Mouse (Mus musculus): ENCODE data around the gene Ywhag. TPM values are rescaled to one million over a fixed set of nuclear protein-coding genes. Genes with fewer than 3 reads are reported as not detected.

Ywhag gene
- polyA plus RNA-seq, 1 experiment from 2014 or later, result 60.1 TPM

DNA sequence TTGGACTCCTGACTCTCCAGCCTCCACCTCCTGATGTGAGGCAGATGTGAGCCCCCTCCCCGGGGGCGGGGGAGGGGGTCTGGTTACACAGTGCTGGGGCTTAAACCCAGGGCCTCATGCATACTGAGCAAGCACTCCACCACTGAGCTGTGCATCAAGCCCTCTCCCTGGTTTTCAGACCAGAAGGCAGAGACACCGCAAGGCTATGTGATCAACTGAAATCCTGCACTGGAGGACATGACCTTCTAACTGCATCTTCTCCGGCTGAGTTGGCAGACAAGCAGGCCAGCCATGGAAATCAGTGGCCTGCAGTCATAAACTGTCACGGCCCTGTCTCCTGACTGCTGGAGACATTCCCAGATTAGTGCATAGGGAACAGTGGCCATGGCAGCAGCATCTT is 6.2 kb upstream of the Ywhag start:
- ATAC-seq (ENCODE audit: low read depth), result 0 out of 2 replicates have a peak, but pooled peaks have one; percentile 22

DNA sequence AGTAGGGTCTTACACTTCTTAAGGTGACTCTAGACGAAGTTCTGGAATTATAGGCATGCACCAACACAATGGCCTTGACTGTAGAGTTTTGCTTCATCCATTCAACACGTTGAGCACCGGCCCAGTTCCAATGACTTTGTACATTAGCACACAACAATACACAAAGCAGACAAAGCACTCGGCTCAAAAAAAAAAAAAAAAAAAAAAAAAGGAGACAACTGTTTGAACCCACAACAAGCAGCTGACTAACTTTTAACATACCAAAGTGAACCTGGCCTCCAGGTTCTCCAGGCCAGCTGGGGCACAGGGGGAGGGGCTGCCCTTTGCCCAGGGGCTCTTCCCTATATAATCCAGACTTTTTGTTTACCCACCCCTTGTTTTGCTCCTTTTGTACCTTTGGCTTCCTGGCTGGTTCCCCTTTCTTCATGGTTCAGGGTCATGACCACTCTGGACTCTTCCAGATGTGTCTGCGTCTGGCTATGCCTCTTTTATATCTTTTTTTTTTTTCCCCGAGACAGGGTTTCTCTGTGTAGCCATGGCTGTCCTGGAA is 1.3 kb upstream of the Ywhag start:
- peak overlapping the region; percentile 97; the same call in 1 of the 2 replicates for H3K27ac ChIP-seq (ENCODE audit: low read length)
- no peak overlapping the region; the same call in 1 of the 2 replicates for H3K4me3 ChIP-seq (ENCODE audit: low read depth, low read length)

More for the DNA sequence above, 6.2 kb upstream of the Ywhag start:
- Histone ChIP-seq H3K36me3 (ENCODE audit: control insufficient read depth, insufficient read depth) (no peaks in the 10 kb centered on the region), H3K27me3 (ENCODE audit: control insufficient read depth, insufficient read depth, low read depth, low read length) (no peaks in the 10 kb centered on the region), H3K9ac (ENCODE audit: low read depth, low read length) (no peak overlapping the region), H3K4me2 (ENCODE audit: low read depth, low read length) (no peak overlapping the region), H3K4me3 (ENCODE audit: low read depth, low read length) (no peak overlapping the region), H3K4me1 (ENCODE audit: control insufficient read depth, low read depth, low read length) (peaks cover 3% of the 10 kb centered on the region), H3K27ac (ENCODE audit: low read length) (no peak overlapping the region; the same call in 1 of the 2 replicates), H3K9me3 (replicated peaks; ENCODE audit: control insufficient read depth, low read length) (no peaks in the 10 kb centered on the region)
- whole genome bisulfite sequencing (ENCODE audit: insufficient replicate concordance), result 56% methylated on average over 5 of the region's 5 CpGs

DNA sequence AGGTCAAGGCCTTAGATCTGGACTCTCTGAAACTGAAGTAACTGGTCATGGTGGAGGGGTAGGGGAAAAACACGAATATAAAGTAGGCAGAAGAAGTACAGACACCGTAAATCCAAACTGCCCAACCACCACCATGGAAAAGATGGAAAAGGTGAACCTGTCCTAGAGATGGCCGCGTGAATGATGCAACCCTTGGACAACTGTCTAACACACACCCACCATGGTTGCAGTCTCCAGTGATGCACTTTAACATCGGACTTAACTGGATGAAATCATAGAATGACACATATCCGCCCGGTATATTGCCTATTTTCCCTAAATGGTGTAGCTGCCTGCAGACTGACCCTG is 734 bp upstream of the Ywhag start:
- WGBS (ENCODE audit: insufficient replicate concordance), result 43% methylated on average over 7 of the region's 7 CpGs
- H3K4me3 ChIP-seq (ENCODE audit: low read depth, low read length), result peak overlapping the region; percentile 98
- H3K4me1 ChIP-seq (ENCODE audit: control insufficient read depth, low read depth, low read length), result peaks cover 19% of the 10 kb centered on the region
- H3K36me3 ChIP-seq (ENCODE audit: control insufficient read depth, insufficient read depth), result peaks cover 8% of the 10 kb centered on the region
- H3K4me2 ChIP-seq (ENCODE audit: low read depth, low read length), result peak overlapping the region; percentile 89
- peak overlapping the region; percentile 91 for H3K9ac ChIP-seq (ENCODE audit: low read depth, low read length)
- H3K9me3 ChIP-seq (replicated peaks; ENCODE audit: control insufficient read depth, low read length), result no peaks in the 10 kb centered on the region
- 0 out of 2 replicates have a peak, but pooled peaks have one; percentile 5 for ATAC-seq (ENCODE audit: low read depth)
- no peaks in the 10 kb centered on the region for H3K27me3 ChIP-seq (ENCODE audit: control insufficient read depth, insufficient read depth, low read depth, low read length)
- peak overlapping the region; percentile 97 for H3K27ac ChIP-seq (ENCODE audit: low read length)

More for the DNA sequence above, 1.3 kb upstream of the Ywhag start:
- peak overlapping the region; percentile 89; the same call in 1 of the 2 replicates for H3K4me2 ChIP-seq (ENCODE audit: low read depth, low read length)
- WGBS (ENCODE audit: insufficient replicate concordance), result 62% methylated on average over 6 of the region's 6 CpGs
- no peak overlapping the region for H3K9ac ChIP-seq (ENCODE audit: low read depth, low read length)
- H3K9me3 ChIP-seq (replicated peaks; ENCODE audit: control insufficient read depth, low read length), result no peaks in the 10 kb centered on the region
- peaks cover 19% of the 10 kb centered on the region for H3K4me1 ChIP-seq (ENCODE audit: control insufficient read depth, low read depth, low read length)
- H3K27me3 ChIP-seq (ENCODE audit: control insufficient read depth, insufficient read depth, low read depth, low read length), result no peaks in the 10 kb centered on the region
- ATAC-seq (ENCODE audit: low read depth), result no peak
- peaks cover 2% of the 10 kb centered on the region; the same call in 1 of the 2 replicates for H3K36me3 ChIP-seq (ENCODE audit: control insufficient read depth, insufficient read depth)

DNA sequence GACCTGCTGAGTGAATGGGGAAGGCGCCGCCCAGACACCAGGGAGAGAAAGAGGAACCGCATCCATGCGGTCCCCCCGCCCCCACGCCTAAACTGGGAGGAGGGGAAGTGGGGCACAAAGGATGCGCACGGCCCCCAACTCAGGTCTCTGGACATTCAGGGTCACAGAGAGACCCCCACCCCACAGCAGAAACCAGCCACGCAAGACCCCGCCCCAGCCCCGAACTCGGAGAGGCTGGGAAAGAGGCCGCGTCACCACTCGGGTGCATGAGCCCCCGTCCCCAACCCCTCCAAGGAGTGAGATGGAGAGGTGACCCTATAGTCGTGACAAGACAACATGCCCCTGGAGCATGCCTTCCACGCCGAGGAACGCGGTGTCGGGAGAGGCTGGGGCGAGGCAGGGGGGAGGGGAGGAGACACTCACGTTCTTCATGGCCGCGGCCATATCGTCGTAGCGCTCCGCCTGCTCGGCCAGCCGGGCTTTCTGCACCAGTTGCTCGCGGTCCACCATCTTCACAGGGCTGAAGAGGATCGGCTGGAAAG is 445 bp downstream of the Ywhag start:
- Histone ChIP-seq H3K4me2 (ENCODE audit: low read depth, low read length) (peak overlapping the region; percentile 89), H3K36me3 (ENCODE audit: control insufficient read depth, insufficient read depth) (peaks cover 18% of the 10 kb centered on the region), H3K4me1 (ENCODE audit: control insufficient read depth, low read depth, low read length) (peaks cover 21% of the 10 kb centered on the region), H3K27ac (ENCODE audit: low read length) (peak overlapping the region; percentile 97), H3K9me3 (replicated peaks; ENCODE audit: control insufficient read depth, low read length) (no peaks in the 10 kb centered on the region), H3K4me3 (ENCODE audit: low read depth, low read length) (peak overlapping the region; percentile 98), H3K27me3 (ENCODE audit: control insufficient read depth, insufficient read depth, low read depth, low read length) (no peaks in the 10 kb centered on the region), H3K9ac (ENCODE audit: low read depth, low read length) (peak overlapping the region; percentile 91)
- under 1% methylated on average over 35 of the region's 35 CpGs for WGBS (ENCODE audit: insufficient replicate concordance)
- peak; percentile 57 for ATAC-seq (ENCODE audit: low read depth)

DNA sequence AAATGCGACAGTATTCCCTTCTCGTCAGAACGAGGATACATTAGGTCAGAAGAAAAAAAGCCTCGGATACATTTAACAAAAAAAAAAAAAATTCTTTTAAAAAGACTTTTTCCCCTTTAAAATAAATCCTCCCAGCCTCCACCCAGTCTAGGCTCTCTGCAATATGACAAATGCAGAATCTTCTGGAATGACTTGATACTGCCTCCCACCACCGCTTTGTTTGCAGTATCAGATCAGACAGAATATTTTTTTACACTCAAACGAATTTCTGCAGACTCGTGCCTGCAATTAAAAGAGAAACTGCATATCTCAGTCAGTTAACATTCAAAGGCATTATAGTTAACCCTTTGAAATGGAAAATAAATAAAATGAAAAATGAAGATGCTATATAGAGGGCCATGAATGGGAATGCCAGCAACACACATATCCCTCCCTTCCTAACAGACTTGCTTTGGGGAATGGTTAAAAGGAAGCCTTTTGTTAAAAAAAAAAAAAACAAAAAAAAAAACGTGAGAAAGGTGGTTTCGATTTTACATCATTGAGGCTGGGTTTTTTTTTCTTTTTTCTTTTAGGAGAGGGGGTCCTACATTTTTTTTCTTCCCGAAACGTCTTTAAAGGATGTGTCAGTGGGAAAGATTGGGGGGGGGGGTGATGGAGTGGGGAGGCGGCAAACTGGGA is 1.1 kb downstream of the Ywhag start:
- ATAC-seq (ENCODE audit: low read depth), result no peak
- Histone ChIP-seq H3K27me3 (ENCODE audit: control insufficient read depth, insufficient read depth, low read depth, low read length) (no peaks in the 10 kb centered on the region), H3K4me3 (ENCODE audit: low read depth, low read length) (peak overlapping the region; percentile 98), H3K9ac (ENCODE audit: low read depth, low read length) (peak overlapping the region; percentile 91), H3K4me2 (ENCODE audit: low read depth, low read length) (peak overlapping the region; percentile 89), H3K4me1 (ENCODE audit: control insufficient read depth, low read depth, low read length) (peaks cover 21% of the 10 kb centered on the region), H3K27ac (ENCODE audit: low read length) (peak overlapping the region; percentile 97), H3K9me3 (replicated peaks; ENCODE audit: control insufficient read depth, low read length) (no peaks in the 10 kb centered on the region), H3K36me3 (ENCODE audit: control insufficient read depth, insufficient read depth) (peaks cover 19% of the 10 kb centered on the region)
- 5% methylated on average over 12 of the region's 12 CpGs for WGBS (ENCODE audit: insufficient replicate concordance)

DNA sequence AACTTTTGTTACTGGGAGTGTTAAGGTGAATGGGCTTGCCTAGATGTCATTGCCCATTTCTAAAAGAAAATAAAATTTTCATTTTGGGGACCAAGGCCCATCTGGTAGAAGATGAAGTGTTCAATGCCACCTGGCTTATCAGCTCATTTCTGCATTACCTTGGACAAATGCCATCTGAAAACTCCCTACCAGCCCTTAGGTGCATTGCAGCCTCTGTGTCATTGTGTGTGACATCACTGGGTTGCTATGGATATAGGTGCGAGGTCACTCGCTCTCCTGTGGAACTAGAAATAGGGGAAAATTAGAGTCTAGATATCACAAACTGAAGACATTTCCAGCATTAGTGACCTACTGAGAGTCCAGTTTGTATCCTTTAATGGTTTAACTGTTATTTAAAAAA is 2.1 kb downstream of the Ywhag start:
- peaks cover 19% of the 10 kb centered on the region for H3K36me3 ChIP-seq (ENCODE audit: control insufficient read depth, insufficient read depth)
- no peaks in the 10 kb centered on the region for H3K9me3 ChIP-seq (replicated peaks; ENCODE audit: control insufficient read depth, low read length)
- H3K9ac ChIP-seq (ENCODE audit: low read depth, low read length), result no peak overlapping the region; the same call in 1 of the 2 replicates
- no peak for ATAC-seq (ENCODE audit: low read depth)
- no peaks in the 10 kb centered on the region for H3K27me3 ChIP-seq (ENCODE audit: control insufficient read depth, insufficient read depth, low read depth, low read length)
- peaks cover 21% of the 10 kb centered on the region for H3K4me1 ChIP-seq (ENCODE audit: control insufficient read depth, low read depth, low read length)
- no peak overlapping the region for H3K4me3 ChIP-seq (ENCODE audit: low read depth, low read length)
- 70% methylated on average over 2 of the region's 2 CpGs for WGBS (ENCODE audit: insufficient replicate concordance)
- peak overlapping the region; percentile 7; the same call in 1 of the 2 replicates for H3K4me2 ChIP-seq (ENCODE audit: low read depth, low read length)
- no peak overlapping the region for H3K27ac ChIP-seq (ENCODE audit: low read length)

DNA sequence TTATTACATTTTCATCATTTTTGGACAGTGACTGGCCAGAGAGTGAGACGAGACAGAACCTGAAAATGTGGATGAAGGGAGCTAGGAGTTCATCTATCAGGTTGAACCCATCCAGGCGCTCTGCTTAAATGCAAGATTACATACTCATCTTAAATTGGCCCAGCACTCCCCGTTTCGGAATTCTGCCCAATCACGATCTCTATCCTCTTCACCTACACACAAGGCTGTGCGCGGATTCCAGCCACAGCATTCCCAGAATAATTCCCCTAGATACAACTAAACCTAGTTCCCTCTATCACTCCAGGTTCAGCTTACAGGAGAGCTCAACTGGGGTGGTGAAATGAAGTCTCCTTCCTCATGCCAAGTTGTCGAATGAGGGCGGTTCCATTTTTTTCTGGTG is 2.9 kb downstream of the Ywhag start:
- Histone ChIP-seq H3K27ac (ENCODE audit: low read length) (no peak overlapping the region), H3K4me2 (ENCODE audit: low read depth, low read length) (no peak overlapping the region), H3K4me3 (ENCODE audit: low read depth, low read length) (no peak overlapping the region), H3K9ac (ENCODE audit: low read depth, low read length) (no peak overlapping the region), H3K4me1 (ENCODE audit: control insufficient read depth, low read depth, low read length) (peaks cover 21% of the 10 kb centered on the region), H3K27me3 (ENCODE audit: control insufficient read depth, insufficient read depth, low read depth, low read length) (no peaks in the 10 kb centered on the region), H3K36me3 (ENCODE audit: control insufficient read depth, insufficient read depth) (peaks cover 19% of the 10 kb centered on the region), H3K9me3 (replicated peaks; ENCODE audit: control insufficient read depth, low read length) (no peaks in the 10 kb centered on the region)
- no peak for ATAC-seq (ENCODE audit: low read depth)
- WGBS (ENCODE audit: insufficient replicate concordance), result 80% methylated on average over 9 of the region's 9 CpGs

DNA sequence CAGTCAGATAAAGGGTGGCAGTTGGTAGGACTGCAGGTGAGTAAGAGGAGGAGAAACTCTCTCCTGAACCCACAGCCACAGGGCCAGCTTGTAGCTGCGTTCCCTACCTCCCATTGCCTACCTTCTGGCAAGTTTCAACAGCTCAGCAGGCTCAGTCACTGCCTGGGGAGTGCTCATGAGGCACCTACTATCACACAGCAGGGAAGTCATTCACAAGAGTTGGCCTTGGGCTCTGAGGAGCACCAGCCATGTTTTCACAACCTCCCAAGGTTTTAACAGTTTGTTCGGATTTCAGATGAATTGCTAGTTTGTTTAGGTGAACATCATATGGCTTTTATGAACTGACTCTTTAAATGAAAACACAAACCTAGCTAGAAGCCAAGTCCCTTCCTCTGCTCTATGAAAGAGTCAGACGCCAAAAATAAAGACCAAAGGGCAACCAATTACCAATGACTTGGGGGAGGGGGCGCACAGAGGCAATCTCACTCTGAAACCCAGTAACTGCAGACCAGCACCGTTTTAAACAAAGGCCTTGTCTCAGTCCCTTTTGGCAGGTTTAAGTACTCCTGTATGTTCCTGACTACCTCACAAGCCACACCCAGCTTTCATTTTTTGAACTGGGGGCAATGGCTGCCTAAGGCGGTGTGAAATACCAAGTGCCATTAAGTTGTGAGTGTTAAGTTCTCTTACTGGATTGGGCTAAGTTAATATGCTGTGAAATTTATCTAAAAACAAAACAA is 4.6 kb downstream of the Ywhag start:
- peaks cover 19% of the 10 kb centered on the region for H3K36me3 ChIP-seq (ENCODE audit: control insufficient read depth, insufficient read depth)
- H3K4me1 ChIP-seq (ENCODE audit: control insufficient read depth, low read depth, low read length), result peaks cover 12% of the 10 kb centered on the region
- no peaks in the 10 kb centered on the region for H3K27me3 ChIP-seq (ENCODE audit: control insufficient read depth, insufficient read depth, low read depth, low read length)
- no peak overlapping the region for H3K9ac ChIP-seq (ENCODE audit: low read depth, low read length)
- H3K27ac ChIP-seq (ENCODE audit: low read length), result no peak overlapping the region
- H3K4me2 ChIP-seq (ENCODE audit: low read depth, low read length), result no peak overlapping the region
- H3K9me3 ChIP-seq (replicated peaks; ENCODE audit: control insufficient read depth, low read length), result no peaks in the 10 kb centered on the region
- WGBS (ENCODE audit: insufficient replicate concordance), result 76% methylated on average over 6 of the region's 6 CpGs
- ATAC-seq (ENCODE audit: low read depth), result no peak
- H3K4me3 ChIP-seq (ENCODE audit: low read depth, low read length), result no peak overlapping the region
